Mouse (Mus musculus): ENCODE measurements around the gene Oxld1. TPM values are rescaled to one million over a fixed set of nuclear protein-coding genes. Genes with fewer than 3 reads are reported as not detected.

Gene Oxld1
- polyA plus RNA-seq, 1 experiment from 2014 or later, result 12.2 TPM

- no peak overlapping the region for H3K4me3 ChIP-seq (ENCODE audit: low read depth, low read length)
- ATAC-seq (replicated peaks; ENCODE audit: insufficient number of reproducible peaks, low FRiP score, low TSS enrichment, low read depth) (no peak), DNase-seq (ENCODE audit: low spot score) (no peak)
- 34% methylated on average over 4 of the region's 4 CpGs for WGBS
- no peaks in the 10 kb centered on the region for H3K9me3 ChIP-seq (replicated peaks; ENCODE audit: control insufficient read depth, low read length)
- H3K36me3 ChIP-seq (replicated peaks; ENCODE audit: control insufficient read depth, insufficient read depth, low read depth, low read length), result peaks cover 7% of the 10 kb centered on the region; the same call in 1 of the 2 replicates
- H3K27ac ChIP-seq (replicated peaks; ENCODE audit: low read depth, low read length), result no peak overlapping the region
- H3K4me2 ChIP-seq (ENCODE audit: low read depth, low read length), result no peak overlapping the region; the same call in 1 of the 2 replicates
- no peak overlapping the region for H3K9ac ChIP-seq (replicated peaks; ENCODE audit: low read length)
- peaks cover 7% of the 10 kb centered on the region for H3K4me1 ChIP-seq (ENCODE audit: control insufficient read depth, insufficient read depth, low read length)
- H3K27me3 ChIP-seq (ENCODE audit: control insufficient read depth, insufficient read depth, low read length), result no peaks in the 10 kb centered on the region
Observed at GRCm38 (mm10) chr11:120490291-120491046, 32.6 kb upstream of the Oxld1 start.

GRCm38 (mm10) chr11:120489054-120489761 lies 31.3 kb upstream of the Oxld1 start:
- Histone ChIP-seq H3K27ac (replicated peaks; ENCODE audit: low read depth, low read length) (no peak overlapping the region), H3K9me3 (replicated peaks; ENCODE audit: control insufficient read depth, low read length) (no peaks in the 10 kb centered on the region), H3K27me3 (ENCODE audit: control insufficient read depth, insufficient read depth, low read length) (no peaks in the 10 kb centered on the region), H3K4me1 (ENCODE audit: control insufficient read depth, insufficient read depth, low read length) (peaks cover 7% of the 10 kb centered on the region), H3K4me2 (ENCODE audit: low read depth, low read length) (no peak overlapping the region), H3K9ac (replicated peaks; ENCODE audit: low read length) (no peak overlapping the region), H3K36me3 (replicated peaks; ENCODE audit: control insufficient read depth, insufficient read depth, low read depth, low read length) (peaks cover 7% of the 10 kb centered on the region; the same call in 1 of the 2 replicates), H3K4me3 (ENCODE audit: low read depth, low read length) (no peak overlapping the region)
- DNase-seq (ENCODE audit: low spot score) (peak; percentile 90), ATAC-seq (replicated peaks; ENCODE audit: insufficient number of reproducible peaks, low FRiP score, low TSS enrichment, low read depth) (no peak)
- WGBS, result 58% methylated on average over 4 of the region's 4 CpGs

GRCm38 (mm10) chr11:120488516-120488915 lies 30.6 kb upstream of the Oxld1 start:
- WGBS, result 86% methylated on average over 4 of the region's 4 CpGs
- H3K9me3 ChIP-seq (replicated peaks; ENCODE audit: control insufficient read depth, low read length), result no peaks in the 10 kb centered on the region
- H3K9ac ChIP-seq (replicated peaks; ENCODE audit: low read length), result no peak overlapping the region
- ATAC-seq (replicated peaks; ENCODE audit: insufficient number of reproducible peaks, low FRiP score, low TSS enrichment, low read depth), result no peak
- H3K4me1 ChIP-seq (ENCODE audit: control insufficient read depth, insufficient read depth, low read length), result peaks cover 7% of the 10 kb centered on the region
- H3K27me3 ChIP-seq (ENCODE audit: control insufficient read depth, insufficient read depth, low read length), result no peaks in the 10 kb centered on the region
- H3K36me3 ChIP-seq (replicated peaks; ENCODE audit: control insufficient read depth, insufficient read depth, low read depth, low read length), result peaks cover 7% of the 10 kb centered on the region; the same call in 1 of the 2 replicates
- no peak overlapping the region for H3K27ac ChIP-seq (replicated peaks; ENCODE audit: low read depth, low read length)
- H3K4me2 ChIP-seq (ENCODE audit: low read depth, low read length), result no peak overlapping the region
- H3K4me3 ChIP-seq (ENCODE audit: low read depth, low read length), result no peak overlapping the region
- DNase-seq (ENCODE audit: low spot score), result no peak

- Histone ChIP-seq H3K9ac (replicated peaks; ENCODE audit: low read length) (peak overlapping the region; percentile 71), H3K27ac (replicated peaks; ENCODE audit: low read depth, low read length) (no peak overlapping the region), H3K4me1 (ENCODE audit: control insufficient read depth, insufficient read depth, low read length) (0 out of 2 replicates have a peak, but pooled peaks cover 4% of the 10 kb centered on the region), H3K9me3 (replicated peaks; ENCODE audit: control insufficient read depth, low read length) (no peaks in the 10 kb centered on the region), H3K4me3 (ENCODE audit: low read depth, low read length) (peak overlapping the region; percentile 85), H3K36me3 (replicated peaks; ENCODE audit: control insufficient read depth, insufficient read depth, low read depth, low read length) (peaks cover 18% of the 10 kb centered on the region), H3K4me2 (ENCODE audit: low read depth, low read length) (peak overlapping the region; percentile 76), H3K27me3 (ENCODE audit: control insufficient read depth, insufficient read depth, low read length) (no peaks in the 10 kb centered on the region)
- WGBS, result 10% methylated on average over 10 of the region's 10 CpGs
- DNase-seq (ENCODE audit: low spot score) (no peak), ATAC-seq (replicated peaks; ENCODE audit: insufficient number of reproducible peaks, low FRiP score, low TSS enrichment, low read depth) (no peak)
Observed at GRCm38 (mm10) chr11:120485251-120485650, 27.4 kb upstream of the Oxld1 start.

- under 1% methylated on average over 60 of the region's 60 CpGs for WGBS
- DNase-seq (ENCODE audit: low spot score), result peak; percentile 98
Observed at GRCm38 (mm10) chr11:120484265-120484981, 26.6 kb upstream of the Oxld1 start, which contains the start of gene Mrpl12. TSS of gene Mrpl12 (plus strand) at chr11:120484613.

GRCm38 (mm10) chr11:120483448-120483934 lies 25.6 kb upstream of the Oxld1 start:
- ATAC-seq (replicated peaks; ENCODE audit: insufficient number of reproducible peaks, low FRiP score, low TSS enrichment, low read depth), result no peak
- 92% methylated on average over 7 of the region's 7 CpGs for WGBS
- Histone ChIP-seq H3K27ac (replicated peaks; ENCODE audit: low read depth, low read length) (peak overlapping the region; percentile 65; the same call in 1 of the 2 replicates), H3K36me3 (replicated peaks; ENCODE audit: control insufficient read depth, insufficient read depth, low read depth, low read length) (peaks cover 26% of the 10 kb centered on the region), H3K27me3 (ENCODE audit: control insufficient read depth, insufficient read depth, low read length) (no peaks in the 10 kb centered on the region), H3K4me1 (ENCODE audit: control insufficient read depth, insufficient read depth, low read length) (0 out of 2 replicates have a peak, but pooled peaks cover 4% of the 10 kb centered on the region), H3K4me2 (ENCODE audit: low read depth, low read length) (no peak overlapping the region), H3K9me3 (replicated peaks; ENCODE audit: control insufficient read depth, low read length) (no peaks in the 10 kb centered on the region), H3K4me3 (ENCODE audit: low read depth, low read length) (peak overlapping the region; percentile 85; the same call in 1 of the 2 replicates), H3K9ac (replicated peaks; ENCODE audit: low read length) (peak overlapping the region; percentile 71)
- DNase-seq (ENCODE audit: low spot score), result no peak

More at GRCm38 (mm10) chr11:120484265-120484981, 26.6 kb upstream of the Oxld1 start, which contains the start of gene Mrpl12:
- H3K27ac ChIP-seq (replicated peaks; ENCODE audit: low read depth, low read length), result peak within 1 kb of the TSS; percentile 65
- H3K9ac ChIP-seq (replicated peaks; ENCODE audit: low read length), result peak within 1 kb of the TSS; percentile 71
- 0 out of 2 replicates have a peak, but pooled peaks cover 4% of the 10 kb centered on the region for H3K4me1 ChIP-seq (ENCODE audit: control insufficient read depth, insufficient read depth, low read length)
- no peaks in the 10 kb centered on the region for H3K27me3 ChIP-seq (ENCODE audit: control insufficient read depth, insufficient read depth, low read length)
- H3K9me3 ChIP-seq (replicated peaks; ENCODE audit: control insufficient read depth, low read length), result no peaks in the 10 kb centered on the region
- peak; percentile 92 for ATAC-seq (replicated peaks; ENCODE audit: insufficient number of reproducible peaks, low FRiP score, low TSS enrichment, low read depth)
- H3K4me2 ChIP-seq (ENCODE audit: low read depth, low read length), result peak within 1 kb of the TSS; percentile 76
- H3K36me3 ChIP-seq (replicated peaks; ENCODE audit: control insufficient read depth, insufficient read depth, low read depth, low read length), result peaks cover 21% of the 10 kb centered on the region
- H3K4me3 ChIP-seq (ENCODE audit: low read depth, low read length), result peak within 1 kb of the TSS; percentile 85

GRCm38 (mm10) chr11:120472052-120472451 lies 14.2 kb upstream of the Oxld1 start:
- ATAC-seq (replicated peaks; ENCODE audit: insufficient number of reproducible peaks, low FRiP score, low TSS enrichment, low read depth) (no peak), DNase-seq (ENCODE audit: low spot score) (no peak)
- Histone ChIP-seq H3K9me3 (replicated peaks; ENCODE audit: control insufficient read depth, low read length) (no peaks in the 10 kb centered on the region), H3K36me3 (replicated peaks; ENCODE audit: control insufficient read depth, insufficient read depth, low read depth, low read length) (peaks cover 10% of the 10 kb centered on the region), H3K4me3 (ENCODE audit: low read depth, low read length) (no peak overlapping the region), H3K9ac (replicated peaks; ENCODE audit: low read length) (no peak overlapping the region), H3K27ac (replicated peaks; ENCODE audit: low read depth, low read length) (no peak overlapping the region), H3K4me1 (ENCODE audit: control insufficient read depth, insufficient read depth, low read length) (no peaks in the 10 kb centered on the region), H3K27me3 (ENCODE audit: control insufficient read depth, insufficient read depth, low read length) (no peaks in the 10 kb centered on the region), H3K4me2 (ENCODE audit: low read depth, low read length) (no peak overlapping the region)
- WGBS, result 99% methylated on average over 6 of the region's 6 CpGs

Measured in embryonic facial prominence, embryonic 11.5 days (tissue).